Mouse (Mus musculus) bone marrow macrophage, adult 2 months (primary cell): ENCODE results near the gene Tmem95.

Source experiments
- CTCF ChIP-seq: IDR thresholded peaks from 2 replicates; pipeline ENCODE4 v1.5.1; 2012; ENCODE audit warnings: low read depth, mild to moderate bottlenecking, low read length, moderate library complexity
- POLR2A ChIP-seq: IDR thresholded peaks from 2 replicates; pipeline ENCODE4 v1.6.1; 2012; ENCODE audit warnings: mild to moderate bottlenecking, low read depth, low read length, borderline replicate concordance

DNA sequence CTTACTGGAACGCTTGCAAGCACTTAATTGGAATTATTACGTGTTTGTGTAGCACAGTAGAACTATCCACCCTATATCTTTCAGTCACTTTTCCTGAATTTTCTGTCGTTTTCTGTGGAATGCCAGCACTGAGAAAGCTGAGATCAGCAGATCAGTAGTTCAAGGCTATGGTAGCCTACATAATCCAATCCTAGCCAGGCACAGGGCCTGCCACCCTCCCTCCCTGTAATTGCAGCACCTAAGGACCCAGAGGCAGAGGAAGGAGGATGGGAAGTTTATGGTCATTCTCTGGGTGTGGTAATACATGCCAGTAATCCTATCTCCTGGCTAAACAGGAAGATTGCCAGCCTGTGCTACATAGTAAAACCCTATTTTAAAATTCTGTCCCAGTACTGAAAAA is 45.0 kb upstream of the Tmem95 start:
- TF ChIP-seq CTCF (no peak), POLR2A (no peak)
